Mouse (Mus musculus) MEL (cell line): Measurements from ENCODE around the gene Gm1604a.
"Not testable (repeated sequence)": the region's sequence is repeated elsewhere in the genome, so short reads cannot be mapped to it uniquely, and the experiment has no call there.

Experiments
- CTCF ChIP-seq, 3 experiments: IDR thresholded peaks in 2 of 3; conservative IDR thresholded peaks in 1 of 3; 2 replicates each; pipeline ENCODE4 v1.5.1; 2011 to 2012; ENCODE audit warnings: low read length in 3 of 3, low read depth in 2 of 3, mild to moderate bottlenecking in 2 of 3, improper control_type of control experiment in 1 of 3, inconsistent platforms in 1 of 3, mixed read lengths in 1 of 3, moderate library complexity in 1 of 3; ENCODE audit not compliant: control insufficient read depth in 1 of 3, insufficient read depth in 1 of 3, poor library complexity in 1 of 3, severe bottlenecking in 1 of 3
- E2F4 ChIP-seq: IDR thresholded peaks from 2 replicates; pipeline ENCODE4 v1.6.1; 2011; ENCODE audit warnings: low read depth, low read length, improper control_type of control experiment, borderline replicate concordance
- ELF1 ChIP-seq: IDR thresholded peaks from 2 replicates; pipeline ENCODE4 v1.6.1; 2014; ENCODE audit warnings: low read depth, mild to moderate bottlenecking, inconsistent platforms, low read length, improper control_type of control experiment, moderate library complexity
- EP300 ChIP-seq, 2 experiments: IDR thresholded peaks; 2 replicates each; pipeline ENCODE4 v1.6.1; 2011; ENCODE audit warnings: improper control_type of control experiment in 2 of 2, low read length in 2 of 2, low read depth in 1 of 2, mild to moderate bottlenecking in 1 of 2
- MAX ChIP-seq: IDR thresholded peaks from 2 replicates; pipeline ENCODE4 v1.6.1; 2011; ENCODE audit warnings: low read length, improper control_type of control experiment
- MEF2A ChIP-seq: IDR thresholded peaks from 2 replicates; pipeline ENCODE4 v1.6.1; 2014; ENCODE audit warnings: low read depth, mild to moderate bottlenecking, inconsistent platforms, low read length, improper control_type of control experiment; ENCODE audit not compliant: poor library complexity, insufficient replicate concordance, severe bottlenecking; ENCODE audit errors: extremely low read depth
- NRF1 ChIP-seq: IDR thresholded peaks from 2 replicates; pipeline ENCODE4 v1.6.1; 2014; ENCODE audit warnings: low read depth, mild to moderate bottlenecking, inconsistent platforms, low read length, improper control_type of control experiment, moderate library complexity; ENCODE audit not compliant: poor library complexity, insufficient read depth, severe bottlenecking
- POLR2A ChIP-seq, 2 experiments: IDR thresholded peaks; 2 replicates each; pipeline ENCODE4 v1.6.1; 2011 to 2012; ENCODE audit warnings: low read length in 2 of 2, mild to moderate bottlenecking in 2 of 2, control low read depth in 1 of 2, improper control_type of control experiment in 1 of 2, low read depth in 1 of 2, moderate library complexity in 1 of 2; ENCODE audit not compliant: control insufficient read depth in 1 of 2, insufficient read depth in 1 of 2, poor library complexity in 1 of 2
- POLR2AphosphoS5 ChIP-seq: IDR thresholded peaks from 2 replicates; pipeline ENCODE4 v1.6.1; 2012; ENCODE audit warnings: low read depth, borderline replicate concordance, mild to moderate bottlenecking, inconsistent platforms, low read length, moderate library complexity, mixed read lengths
- TBP ChIP-seq: IDR thresholded peaks from 2 replicates; pipeline ENCODE4 v1.8.0; 2011; ENCODE audit warnings: low read depth, low read length, improper control_type of control experiment
- TCF12 ChIP-seq: IDR thresholded peaks from 2 replicates; pipeline ENCODE4 v1.6.1; 2014; ENCODE audit warnings: low read depth, mild to moderate bottlenecking, inconsistent platforms, low read length, improper control_type of control experiment, moderate library complexity
- USF1 ChIP-seq: IDR thresholded peaks from 2 replicates; pipeline ENCODE4 v1.6.1; 2014; ENCODE audit warnings: low read depth, mild to moderate bottlenecking, inconsistent platforms, low read length, improper control_type of control experiment, moderate library complexity
- ZMIZ1 ChIP-seq: IDR thresholded peaks from 2 replicates; pipeline ENCODE4 v1.6.1; 2012; ENCODE audit warnings: low read depth, mild to moderate bottlenecking, inconsistent platforms, low read length, improper control_type of control experiment, moderate library complexity
- ZNF384 ChIP-seq: IDR thresholded peaks from 2 replicates; pipeline ENCODE4 v1.6.1; 2012; ENCODE audit warnings: low read depth, mild to moderate bottlenecking, inconsistent platforms, low read length, improper control_type of control experiment

DNA sequence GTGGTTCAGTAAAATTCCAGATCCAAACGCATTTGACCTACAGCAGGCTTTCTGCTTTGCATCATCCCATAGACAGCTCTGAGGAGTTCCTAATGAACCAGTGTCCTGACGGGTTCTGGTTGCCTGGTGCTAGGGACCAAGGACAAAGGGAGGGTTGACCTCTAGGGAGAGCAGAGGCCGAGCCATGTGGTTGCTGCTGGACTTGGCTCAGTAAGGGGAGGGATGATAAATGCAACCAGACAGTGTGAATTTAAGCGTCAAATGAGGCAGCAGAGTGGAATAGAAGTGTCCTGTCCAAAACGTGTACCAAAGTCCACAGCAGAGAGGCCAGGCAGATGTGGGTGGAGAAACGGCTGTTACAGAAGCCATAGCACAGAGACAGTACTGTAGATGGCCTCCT, 29.9 kb upstream of the Gm1604a start:
- not testable (repeated sequence) for TF ChIP-seq POLR2A (IDR thresholded peaks at IDR 0.05; ENCODE audit: control insufficient read depth in 1 of 2, insufficient read depth in 1 of 2, low read depth in 1 of 2, low read length in 2 of 2, poor library complexity in 1 of 2); ZNF384; TBP; MEF2A; E2F4; ZMIZ1; NRF1; EP300 (IDR thresholded peaks at IDR 0.05; ENCODE audit: low read depth in 1 of 2, low read length in 2 of 2); TCF12; CTCF (IDR thresholded peaks at IDR 0.05 in 2 of 3, conservative IDR thresholded peaks at IDR 0.05 in 1 of 3; ENCODE audit: control insufficient read depth in 1 of 3, insufficient read depth in 1 of 3, low read depth in 2 of 3, low read length in 3 of 3, poor library complexity in 1 of 3, severe bottlenecking in 1 of 3); ELF1; MAX; USF1; POLR2AphosphoS5
